Mouse (Mus musculus) kidney, adult 2 months (tissue): ENCODE measurements around the gene Gm45261. TPM values are rescaled to one million over a fixed set of nuclear protein-coding genes. Genes with fewer than 3 reads are reported as not detected.

ENCODE experiments used
- DNase-seq: peaks from one replicate; pipeline ENCODE4 v3.0.0; 2021
- H3K27ac ChIP-seq: fragments of 200-500 bp; 2 replicates; pipeline ENCODE4 v1.5.1; 2012; ENCODE audit warnings: low read depth, low read length, control low read depth, inconsistent platforms; ENCODE audit not compliant: insufficient read depth
- H3K27me3 ChIP-seq: fragments of 200-500 bp; replicated peaks from 2 replicates; pipeline ENCODE4 v1.6.1; 2012; ENCODE audit warnings: mild to moderate bottlenecking, moderate library complexity, low read length, inconsistent platforms; ENCODE audit not compliant: control insufficient read depth, insufficient read depth
- H3K36me3 ChIP-seq: fragments of 200-500 bp; 2 replicates; pipeline ENCODE4 v1.6.1; 2012; ENCODE audit warnings: mild to moderate bottlenecking, moderate library complexity, low read length, inconsistent platforms; ENCODE audit not compliant: control insufficient read depth, insufficient read depth
- H3K4me1 ChIP-seq: fragments of 200-500 bp; 2 replicates; pipeline ENCODE4 v1.6.1; 2011; ENCODE audit warnings: low read length; ENCODE audit not compliant: control insufficient read depth, insufficient read depth
- H3K4me3 ChIP-seq: fragments of 200-500 bp; 2 replicates; pipeline ENCODE4 v1.5.1; 2011; ENCODE audit warnings: mild to moderate bottlenecking, low read depth, low read length, control low read depth; ENCODE audit not compliant: insufficient read depth
- CTCF ChIP-seq: fragments of 200-500 bp; conservative IDR thresholded peaks from 2 replicates; pipeline ENCODE4 v1.5.1; 2011; ENCODE audit warnings: low read depth, mild to moderate bottlenecking, control low read depth, low read length, moderate library complexity, mixed read lengths; ENCODE audit not compliant: insufficient read depth, insufficient read length
- POLR2A ChIP-seq: fragments of 200-500 bp; IDR thresholded peaks from one replicate; pipeline ENCODE4 v1.6.1; 2011; ENCODE audit warnings: low read depth, low read length, control low read depth
- WGBS: fragments of 180-500 bp; shearing (Covaris S2); methylation state at CpG from one replicate; pipeline ENCODE4 v1.1.7; 2018; 5-methylcytosine and 5-hydroxymethylcytosine counted together
- polyA plus RNA-seq: library from polyadenylated mRNA; depleted of rRNA; stranded (reverse); fragments of >200 nt; gene quantifications from 2 replicates; pipeline ENCODE4 v1.2.3, GENCODE M21; 2012; rRNA removed

The Gm45261 gene
- polyA plus RNA-seq, result not detected in 2 replicates

DNA sequence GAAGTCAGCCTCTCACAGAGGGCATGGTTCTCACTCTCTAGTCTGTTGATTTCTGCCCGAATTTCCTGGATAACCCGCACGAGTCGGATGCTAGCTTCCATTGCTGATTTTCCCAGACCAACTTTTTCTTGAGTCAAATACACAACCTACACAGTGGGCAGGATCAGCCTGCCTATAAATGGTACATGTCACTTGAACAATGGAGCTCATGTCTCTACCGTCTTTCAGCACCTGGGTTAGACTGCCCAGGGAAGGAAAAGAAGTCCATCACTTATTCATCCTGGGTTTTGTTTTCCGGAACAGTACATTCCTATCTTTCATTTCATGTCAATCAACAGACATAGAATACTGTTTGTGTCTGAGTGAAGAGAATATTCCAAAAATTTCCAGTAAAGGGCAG is at the start of gene Gm45261:
Gene Gm45261 (minus strand): TSS at position 101 of the 400 bp plus-strand sequence.
- no peaks in the 10 kb centered on the region for H3K36me3 ChIP-seq
- H3K4me1 ChIP-seq, result no peaks in the 10 kb centered on the region
- WGBS, result 87% methylated on average over 6 of the region's 6 CpGs
- no peaks in the 10 kb centered on the region for H3K27me3 ChIP-seq
- DNase-seq, result no peak
- no peak within 1 kb of the TSS for H3K27ac ChIP-seq
- H3K4me3 ChIP-seq, result no peak within 1 kb of the TSS
- TF ChIP-seq POLR2A (no peak), CTCF (no peak)

- TF ChIP-seq POLR2A, result no peak
- TF ChIP-seq CTCF, result 0 out of 2 replicates have a peak, but pooled peaks have one; percentile 11
- Histone ChIP-seq H3K27ac (no peak overlapping the region), H3K27me3 (no peaks in the 10 kb centered on the region), H3K4me3 (no peak overlapping the region), H3K4me1 (no peaks in the 10 kb centered on the region), H3K36me3 (no peaks in the 10 kb centered on the region)
- DNase-seq, result no peak
- WGBS, result 84% methylated on average over 2 of the region's 2 CpGs
Measured at GRCm38 (mm10) chr1:80504757-80505156, 43.5 kb upstream of the Gm45261 start.

- H3K27me3 ChIP-seq, result no peaks in the 10 kb centered on the region
- no peak overlapping the region for H3K27ac ChIP-seq
- no peaks in the 10 kb centered on the region for H3K4me1 ChIP-seq
- WGBS, result 61% methylated on average over 4 of the region's 4 CpGs
- H3K4me3 ChIP-seq, result no peak overlapping the region
- H3K36me3 ChIP-seq, result no peaks in the 10 kb centered on the region
- TF ChIP-seq CTCF (no peak), POLR2A (no peak)
- DNase-seq, result no peak
Measured at GRCm38 (mm10) chr1:80504081-80504480, 42.8 kb upstream of the Gm45261 start.

GRCm38 (mm10) chr1:80502456-80503165 is 41.4 kb upstream of the Gm45261 start:
- WGBS, result 50% methylated on average over 9 of the region's 9 CpGs
- TF ChIP-seq CTCF, result no peak
- no peak for TF ChIP-seq POLR2A
- Histone ChIP-seq H3K27me3 (no peaks in the 10 kb centered on the region), H3K27ac (no peak overlapping the region), H3K4me1 (no peaks in the 10 kb centered on the region), H3K4me3 (no peak overlapping the region), H3K36me3 (no peaks in the 10 kb centered on the region)
- no peak for DNase-seq

- no peaks in the 10 kb centered on the region for H3K27me3 ChIP-seq
- DNase-seq, result no peak
- 78% methylated on average over 7 of the region's 7 CpGs for WGBS
- no peaks in the 10 kb centered on the region for H3K4me1 ChIP-seq
- TF ChIP-seq CTCF, result no peak
- no peak for TF ChIP-seq POLR2A
- no peak overlapping the region for H3K27ac ChIP-seq
- no peaks in the 10 kb centered on the region for H3K36me3 ChIP-seq
- H3K4me3 ChIP-seq, result no peak overlapping the region
Measured at GRCm38 (mm10) chr1:80499264-80499663, 38.0 kb upstream of the Gm45261 start.

- 84% methylated on average over 4 of the region's 4 CpGs for WGBS
- no peak for TF ChIP-seq POLR2A
- no peak for TF ChIP-seq CTCF
Measured at GRCm38 (mm10) chr1:80496360-80496759, 35.1 kb upstream of the Gm45261 start.

GRCm38 (mm10) chr1:80483419-80483818 is 22.2 kb upstream of the Gm45261 start:
- TF ChIP-seq CTCF, result no peak
- TF ChIP-seq POLR2A, result no peak
- Histone ChIP-seq H3K27me3 (no peaks in the 10 kb centered on the region), H3K27ac (no peak overlapping the region), H3K4me3 (no peak overlapping the region), H3K4me1 (no peaks in the 10 kb centered on the region), H3K36me3 (no peaks in the 10 kb centered on the region)
- DNase-seq, result no peak
- 71% methylated on average over 5 of the region's 5 CpGs for WGBS

More at GRCm38 (mm10) chr1:80496360-80496759, 35.1 kb upstream of the Gm45261 start:
- no peak for DNase-seq
- no peaks in the 10 kb centered on the region for H3K4me1 ChIP-seq
- no peaks in the 10 kb centered on the region for H3K27me3 ChIP-seq
- no peak overlapping the region for H3K27ac ChIP-seq
- H3K36me3 ChIP-seq, result no peaks in the 10 kb centered on the region
- H3K4me3 ChIP-seq, result no peak overlapping the region
